Mouse (Mus musculus): ENCODE measurements around the gene Naa20. TPM values are rescaled to one million over a fixed set of nuclear protein-coding genes. Genes with fewer than 3 reads are reported as not detected.
A peak's percentile ranks its signal among the peaks of the same experiment; 100 is the strongest.

The Naa20 gene
- polyA plus RNA-seq, 1 experiment from 2014 or later = 156 TPM

- DNase-seq (ENCODE audit: low spot score) = no peak
- no peak overlapping the region for H3K9ac ChIP-seq (ENCODE audit: low read length)
- no peaks in the 10 kb centered on the region for H3K9me3 ChIP-seq (ENCODE audit: control insufficient read depth, low read length)
- no peak overlapping the region for H3K4me2 ChIP-seq (ENCODE audit: low read depth)
- no peaks in the 10 kb centered on the region for H3K27me3 ChIP-seq (ENCODE audit: control insufficient read depth, insufficient read depth, low read length)
- no peak overlapping the region for H3K4me3 ChIP-seq (ENCODE audit: low read depth, low read length)
- H3K36me3 ChIP-seq (ENCODE audit: control insufficient read depth, insufficient read depth, low read length) = no peaks in the 10 kb centered on the region
- 84% methylated on average over 8 of the region's 8 CpGs for WGBS
- H3K4me1 ChIP-seq (ENCODE audit: control insufficient read depth, insufficient read depth, low read length) = peaks cover 4% of the 10 kb centered on the region; the same call in 1 of the 2 replicates
- ATAC-seq (ENCODE audit: insufficient read depth, low FRiP score, low TSS enrichment) = no peak
- no peak overlapping the region for H3K27ac ChIP-seq (ENCODE audit: low read depth, low read length)
Measured at GRCm38 (mm10) chr2:145936975-145937374, 35.1 kb downstream of the Naa20 start.

GRCm38 (mm10) chr2:145941403-145941802 is 39.5 kb downstream of the Naa20 start:
- no peak overlapping the region for H3K4me2 ChIP-seq (ENCODE audit: low read depth)
- no peak overlapping the region for H3K27ac ChIP-seq (ENCODE audit: low read depth, low read length)
- H3K4me3 ChIP-seq (ENCODE audit: low read depth, low read length) = no peak overlapping the region
- no peak for DNase-seq (ENCODE audit: low spot score)
- H3K27me3 ChIP-seq (ENCODE audit: control insufficient read depth, insufficient read depth, low read length) = no peaks in the 10 kb centered on the region
- ATAC-seq (ENCODE audit: insufficient read depth, low FRiP score, low TSS enrichment) = no peak
- H3K9ac ChIP-seq (ENCODE audit: low read length) = no peak overlapping the region
- H3K36me3 ChIP-seq (ENCODE audit: control insufficient read depth, insufficient read depth, low read length) = no peaks in the 10 kb centered on the region
- H3K9me3 ChIP-seq (ENCODE audit: control insufficient read depth, low read length) = no peaks in the 10 kb centered on the region
- no peaks in the 10 kb centered on the region for H3K4me1 ChIP-seq (ENCODE audit: control insufficient read depth, insufficient read depth, low read length)
- whole genome bisulfite sequencing = 60% methylated on average over 3 of the region's 3 CpGs

GRCm38 (mm10) chr2:145944286-145944685 is 42.4 kb downstream of the Naa20 start:
- Histone ChIP-seq H3K9me3 (ENCODE audit: control insufficient read depth, low read length) (no peaks in the 10 kb centered on the region), H3K4me3 (ENCODE audit: low read depth, low read length) (no peak overlapping the region), H3K9ac (ENCODE audit: low read length) (no peak overlapping the region), H3K36me3 (ENCODE audit: control insufficient read depth, insufficient read depth, low read length) (no peaks in the 10 kb centered on the region), H3K27me3 (ENCODE audit: control insufficient read depth, insufficient read depth, low read length) (no peaks in the 10 kb centered on the region), H3K4me2 (ENCODE audit: low read depth) (no peak overlapping the region), H3K27ac (ENCODE audit: low read depth, low read length) (no peak overlapping the region), H3K4me1 (ENCODE audit: control insufficient read depth, insufficient read depth, low read length) (no peaks in the 10 kb centered on the region)
- ATAC-seq (ENCODE audit: insufficient read depth, low FRiP score, low TSS enrichment) (no peak), DNase-seq (ENCODE audit: low spot score) (no peak)
- WGBS = 75% methylated on average over 3 of the region's 3 CpGs

GRCm38 (mm10) chr2:145948402-145948954 is 46.6 kb downstream of the Naa20 start:
- no peaks in the 10 kb centered on the region for H3K36me3 ChIP-seq (ENCODE audit: control insufficient read depth, insufficient read depth, low read length)
- no peak overlapping the region for H3K4me3 ChIP-seq (ENCODE audit: low read depth, low read length)
- H3K27ac ChIP-seq (ENCODE audit: low read depth, low read length) = no peak overlapping the region
- DNase-seq (ENCODE audit: low spot score) = no peak
- 81% methylated on average over 7 of the region's 7 CpGs for WGBS
- H3K27me3 ChIP-seq (ENCODE audit: control insufficient read depth, insufficient read depth, low read length) = no peaks in the 10 kb centered on the region
- no peak overlapping the region for H3K9ac ChIP-seq (ENCODE audit: low read length)
- no peak for ATAC-seq (ENCODE audit: insufficient read depth, low FRiP score, low TSS enrichment)
- no peaks in the 10 kb centered on the region for H3K9me3 ChIP-seq (ENCODE audit: control insufficient read depth, low read length)
- H3K4me1 ChIP-seq (ENCODE audit: control insufficient read depth, insufficient read depth, low read length) = peaks cover 11% of the 10 kb centered on the region; the same call in 1 of the 2 replicates
- no peak overlapping the region for H3K4me2 ChIP-seq (ENCODE audit: low read depth)

- Histone ChIP-seq H3K27me3 (ENCODE audit: control insufficient read depth, insufficient read depth, low read length) (no peaks in the 10 kb centered on the region), H3K4me1 (ENCODE audit: control insufficient read depth, insufficient read depth, low read length) (peaks cover 11% of the 10 kb centered on the region; the same call in 1 of the 2 replicates), H3K4me2 (ENCODE audit: low read depth) (no peak overlapping the region), H3K36me3 (ENCODE audit: control insufficient read depth, insufficient read depth, low read length) (no peaks in the 10 kb centered on the region), H3K4me3 (ENCODE audit: low read depth, low read length) (no peak overlapping the region), H3K9ac (ENCODE audit: low read length) (no peak overlapping the region), H3K9me3 (ENCODE audit: control insufficient read depth, low read length) (no peaks in the 10 kb centered on the region), H3K27ac (ENCODE audit: low read depth, low read length) (0 out of 2 replicates have a peak overlapping the region, but pooled peaks have one; percentile 60)
- ATAC-seq (ENCODE audit: insufficient read depth, low FRiP score, low TSS enrichment) (peak; percentile 75; the same call in 1 of the 2 replicates), DNase-seq (ENCODE audit: low spot score) (peak; percentile 39)
- WGBS = 37% methylated on average over 11 of the region's 11 CpGs
Measured at GRCm38 (mm10) chr2:145949475-145950068, 47.7 kb downstream of the Naa20 start.

GRCm38 (mm10) chr2:145950239-145950638 is 48.3 kb downstream of the Naa20 start:
- Histone ChIP-seq H3K4me3 (ENCODE audit: low read depth, low read length) (no peak overlapping the region), H3K4me1 (ENCODE audit: control insufficient read depth, insufficient read depth, low read length) (peaks cover 11% of the 10 kb centered on the region; the same call in 1 of the 2 replicates), H3K27me3 (ENCODE audit: control insufficient read depth, insufficient read depth, low read length) (no peaks in the 10 kb centered on the region), H3K9me3 (ENCODE audit: control insufficient read depth, low read length) (no peaks in the 10 kb centered on the region), H3K9ac (ENCODE audit: low read length) (no peak overlapping the region), H3K27ac (ENCODE audit: low read depth, low read length) (no peak overlapping the region), H3K4me2 (ENCODE audit: low read depth) (no peak overlapping the region), H3K36me3 (ENCODE audit: control insufficient read depth, insufficient read depth, low read length) (no peaks in the 10 kb centered on the region)
- ATAC-seq (ENCODE audit: insufficient read depth, low FRiP score, low TSS enrichment) (peak; percentile 20; the same call in 1 of the 2 replicates), DNase-seq (ENCODE audit: low spot score) (peak; percentile 24)
- 19% methylated on average over 10 of the region's 10 CpGs for WGBS

DNA sequence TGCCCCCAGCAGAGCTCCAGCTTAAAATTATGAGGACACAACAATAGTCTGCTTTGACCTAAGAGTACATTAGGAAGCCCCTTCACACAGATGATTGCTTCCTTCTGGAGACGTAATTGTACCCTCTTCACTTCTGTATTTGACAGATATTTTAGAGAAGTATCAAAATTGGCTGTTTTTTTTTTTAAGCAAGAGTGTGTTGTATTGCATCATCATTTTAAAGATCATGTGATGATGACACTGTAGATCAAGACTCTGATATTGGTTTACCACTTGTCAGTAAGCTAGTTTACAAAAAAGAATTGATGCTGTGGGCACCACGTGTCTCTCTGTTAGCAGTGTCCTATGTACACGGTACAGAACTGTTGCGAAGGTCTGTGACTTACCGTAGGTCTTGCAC is 50.8 kb downstream of the Naa20 start:
- peaks cover 11% of the 10 kb centered on the region; the same call in 1 of the 2 replicates for H3K4me1 ChIP-seq (ENCODE audit: control insufficient read depth, insufficient read depth, low read length)
- DNase-seq (ENCODE audit: low spot score) = no peak
- no peaks in the 10 kb centered on the region for H3K27me3 ChIP-seq (ENCODE audit: control insufficient read depth, insufficient read depth, low read length)
- no peaks in the 10 kb centered on the region for H3K9me3 ChIP-seq (ENCODE audit: control insufficient read depth, low read length)
- ATAC-seq (ENCODE audit: insufficient read depth, low FRiP score, low TSS enrichment) = no peak
- H3K9ac ChIP-seq (ENCODE audit: low read length) = no peak overlapping the region
- H3K27ac ChIP-seq (ENCODE audit: low read depth, low read length) = no peak overlapping the region
- 72% methylated on average over 5 of the region's 5 CpGs for WGBS
- no peaks in the 10 kb centered on the region for H3K36me3 ChIP-seq (ENCODE audit: control insufficient read depth, insufficient read depth, low read length)
- H3K4me3 ChIP-seq (ENCODE audit: low read depth, low read length) = no peak overlapping the region
- no peak overlapping the region for H3K4me2 ChIP-seq (ENCODE audit: low read depth)

GRCm38 (mm10) chr2:145955844-145956243 is 53.9 kb downstream of the Naa20 start:
- H3K4me2 ChIP-seq (ENCODE audit: low read depth) = no peak overlapping the region
- no peaks in the 10 kb centered on the region for H3K9me3 ChIP-seq (ENCODE audit: control insufficient read depth, low read length)
- no peaks in the 10 kb centered on the region for H3K4me1 ChIP-seq (ENCODE audit: control insufficient read depth, insufficient read depth, low read length)
- 51% methylated on average over 10 of the region's 10 CpGs for WGBS
- no peak overlapping the region for H3K4me3 ChIP-seq (ENCODE audit: low read depth, low read length)
- H3K36me3 ChIP-seq (ENCODE audit: control insufficient read depth, insufficient read depth, low read length) = no peaks in the 10 kb centered on the region
- H3K27me3 ChIP-seq (ENCODE audit: control insufficient read depth, insufficient read depth, low read length) = no peaks in the 10 kb centered on the region
- no peak overlapping the region for H3K27ac ChIP-seq (ENCODE audit: low read depth, low read length)
- no peak for ATAC-seq (ENCODE audit: insufficient read depth, low FRiP score, low TSS enrichment)
- no peak for DNase-seq (ENCODE audit: low spot score)
- no peak overlapping the region for H3K9ac ChIP-seq (ENCODE audit: low read length)

DNA sequence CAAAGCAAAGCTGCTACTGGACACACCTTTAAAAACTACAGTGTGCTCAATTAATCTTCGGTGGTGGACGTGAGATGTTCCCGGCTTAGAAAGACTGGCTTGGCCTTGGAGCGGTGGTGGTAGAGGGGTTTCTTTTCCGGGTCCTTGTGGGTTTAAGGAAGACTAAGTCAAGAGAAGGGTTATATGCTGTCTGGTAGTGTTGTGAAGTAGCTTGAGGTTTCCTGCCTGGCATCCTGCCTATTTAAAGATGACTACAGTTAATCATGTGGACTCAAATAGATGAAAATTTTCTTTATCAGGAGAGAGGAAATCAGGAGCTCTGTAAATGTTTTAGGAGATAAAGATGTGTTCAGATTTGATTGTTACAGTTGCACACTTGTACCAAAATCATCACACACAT is 54.4 kb downstream of the Naa20 start:
- no peak for ATAC-seq (ENCODE audit: insufficient read depth, low FRiP score, low TSS enrichment)
- Histone ChIP-seq H3K4me2 (ENCODE audit: low read depth) (no peak overlapping the region), H3K9me3 (ENCODE audit: control insufficient read depth, low read length) (no peaks in the 10 kb centered on the region), H3K27ac (ENCODE audit: low read depth, low read length) (no peak overlapping the region), H3K27me3 (ENCODE audit: control insufficient read depth, insufficient read depth, low read length) (no peaks in the 10 kb centered on the region), H3K9ac (ENCODE audit: low read length) (no peak overlapping the region), H3K4me3 (ENCODE audit: low read depth, low read length) (no peak overlapping the region), H3K4me1 (ENCODE audit: control insufficient read depth, insufficient read depth, low read length) (no peaks in the 10 kb centered on the region), H3K36me3 (ENCODE audit: control insufficient read depth, insufficient read depth, low read length) (no peaks in the 10 kb centered on the region)
- whole genome bisulfite sequencing = 60% methylated on average over 5 of the region's 5 CpGs
- no peak for DNase-seq (ENCODE audit: low spot score)

Data from neural tube, embryonic 11.5 days (tissue).